Mouse (Mus musculus) hindbrain, embryonic 10.5 days (tissue): Measurements from ENCODE around the gene Mapk8ip1. TPM values are rescaled to one million over a fixed set of nuclear protein-coding genes. Genes with fewer than 3 reads are reported as not detected.

Source experiments
- DNase-seq: peaks from one replicate; pipeline ENCODE4 v3.0.0-alpha.2; 2017; ENCODE audit warnings: low spot score
- H3K27ac ChIP-seq: fragments of 300-500 bp; sonication (generic); 2 replicates; pipeline ENCODE4 v1.5.1; 2016; ENCODE audit warnings: mild to moderate bottlenecking, moderate library complexity
- H3K27me3 ChIP-seq: fragments of 300-500 bp; sonication (generic); 2 replicates; pipeline ENCODE4 v1.6.1; 2016; ENCODE audit warnings: mild to moderate bottlenecking; ENCODE audit not compliant: poor library complexity, insufficient read depth, severe bottlenecking
- H3K36me3 ChIP-seq: fragments of 300-500 bp; sonication (generic); 2 replicates; pipeline ENCODE4 v1.6.1; 2016; ENCODE audit warnings: mild to moderate bottlenecking, moderate library complexity
- H3K4me1 ChIP-seq: fragments of 300-500 bp; sonication (generic); replicated peaks from 2 replicates; pipeline ENCODE4 v1.6.1; 2016; ENCODE audit warnings: mild to moderate bottlenecking
- H3K4me3 ChIP-seq: fragments of 300-500 bp; sonication (generic); 2 replicates; pipeline ENCODE4 v1.5.1; 2016; ENCODE audit warnings: mild to moderate bottlenecking, moderate library complexity
- H3K9me3 ChIP-seq: fragments of 300-500 bp; sonication (generic); 2 replicates; pipeline ENCODE4 v1.6.1; 2016; ENCODE audit warnings: mild to moderate bottlenecking, moderate library complexity
- WGBS: fragments of 180-500 bp; shearing (Covaris S2); methylation state at CpG from one replicate; pipeline ENCODE4 v1.1.7; 2016; 5-methylcytosine and 5-hydroxymethylcytosine counted together
- polyA plus RNA-seq: library from polyadenylated mRNA; unstranded; fragments of >200 nt; fragmentation: Nextera tagmentation; extraction: Ambion mirVana; gene quantifications from 2 replicates; pipeline ENCODE4 v1.2.1, GENCODE M21; 2016

Mapk8ip1 gene
- polyA plus RNA-seq, 1 experiment from 2014 or later, result 75.5 TPM

GRCm38 (mm10) chr2:92360186-92360823 lies 40.8 kb downstream of the Mapk8ip1 start:
- peaks cover 94% of the 10 kb centered on the region for H3K36me3 ChIP-seq
- no peak for DNase-seq
- no peaks in the 10 kb centered on the region for H3K9me3 ChIP-seq
- no peaks in the 10 kb centered on the region for H3K27me3 ChIP-seq
- H3K4me1 ChIP-seq, result peaks cover 12% of the 10 kb centered on the region
- H3K27ac ChIP-seq, result no peak overlapping the region
- WGBS, result 63% methylated on average over 25 of the region's 25 CpGs
- no peak overlapping the region for H3K4me3 ChIP-seq

GRCm38 (mm10) chr2:92359301-92359700 lies 41.8 kb downstream of the Mapk8ip1 start:
- Histone ChIP-seq H3K27ac (no peak overlapping the region), H3K27me3 (no peaks in the 10 kb centered on the region), H3K9me3 (no peaks in the 10 kb centered on the region), H3K4me3 (no peak overlapping the region), H3K4me1 (peaks cover 14% of the 10 kb centered on the region), H3K36me3 (peaks cover 90% of the 10 kb centered on the region)
- DNase-seq, result no peak
- 96% methylated on average over 2 of the region's 2 CpGs for WGBS

DNA sequence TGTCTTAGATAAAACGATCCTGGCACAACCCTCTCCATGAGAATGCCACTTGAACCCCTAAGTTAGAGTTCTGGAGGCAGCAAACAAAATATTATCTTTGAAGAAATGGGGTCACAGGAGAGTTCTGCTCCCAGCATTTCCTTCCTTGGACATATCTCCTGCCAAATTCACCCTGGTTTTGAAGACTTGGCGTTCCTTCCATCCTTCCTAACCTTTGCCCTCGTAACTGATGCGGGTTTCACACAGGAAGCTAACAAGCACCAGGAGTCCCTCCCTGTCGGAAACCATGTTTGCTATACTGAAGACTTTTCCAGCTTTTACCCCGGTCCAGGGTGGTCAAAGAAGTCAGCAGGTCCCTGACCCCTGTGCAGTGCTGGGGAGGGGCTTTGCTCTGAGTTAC lies 46.8 kb downstream of the Mapk8ip1 start:
- no peaks in the 10 kb centered on the region for H3K27me3 ChIP-seq
- H3K27ac ChIP-seq, result no peak overlapping the region
- no peaks in the 10 kb centered on the region for H3K9me3 ChIP-seq
- 60% methylated on average over 6 of the region's 6 CpGs for WGBS
- H3K4me1 ChIP-seq, result peaks cover 22% of the 10 kb centered on the region; the same call in 1 of the 2 replicates
- no peak overlapping the region for H3K4me3 ChIP-seq
- no peak for DNase-seq
- H3K36me3 ChIP-seq, result peaks cover 93% of the 10 kb centered on the region

- no peak for DNase-seq
- 31% methylated on average over 5 of the region's 5 CpGs for WGBS
- Histone ChIP-seq H3K27me3 (no peaks in the 10 kb centered on the region), H3K27ac (no peak overlapping the region), H3K4me3 (no peak overlapping the region), H3K4me1 (peaks cover 22% of the 10 kb centered on the region; the same call in 1 of the 2 replicates), H3K36me3 (peaks cover 93% of the 10 kb centered on the region), H3K9me3 (no peaks in the 10 kb centered on the region)
Observed at GRCm38 (mm10) chr2:92353402-92353801, 47.7 kb downstream of the Mapk8ip1 start.

- no peaks in the 10 kb centered on the region for H3K27me3 ChIP-seq
- H3K4me1 ChIP-seq, result peaks cover 22% of the 10 kb centered on the region; the same call in 1 of the 2 replicates
- H3K27ac ChIP-seq, result no peak overlapping the region
- no peak for DNase-seq
- 71% methylated on average over 5 of the region's 5 CpGs for WGBS
- H3K9me3 ChIP-seq, result no peaks in the 10 kb centered on the region
- no peak overlapping the region for H3K4me3 ChIP-seq
- peaks cover 91% of the 10 kb centered on the region for H3K36me3 ChIP-seq
Observed at GRCm38 (mm10) chr2:92350686-92351085, 50.4 kb downstream of the Mapk8ip1 start.

- Histone ChIP-seq H3K9me3 (no peaks in the 10 kb centered on the region), H3K4me3 (no peak overlapping the region), H3K36me3 (peaks cover 91% of the 10 kb centered on the region), H3K4me1 (peaks cover 22% of the 10 kb centered on the region; the same call in 1 of the 2 replicates), H3K27ac (no peak overlapping the region), H3K27me3 (no peaks in the 10 kb centered on the region)
- 68% methylated on average over 6 of the region's 6 CpGs for WGBS
- DNase-seq, result no peak
Observed at GRCm38 (mm10) chr2:92349589-92350425, 51.3 kb downstream of the Mapk8ip1 start.

- Histone ChIP-seq H3K27ac (no peak overlapping the region), H3K4me3 (no peak overlapping the region), H3K9me3 (no peaks in the 10 kb centered on the region), H3K4me1 (peaks cover 8% of the 10 kb centered on the region; the same call in 1 of the 2 replicates), H3K36me3 (peaks cover 81% of the 10 kb centered on the region), H3K27me3 (no peaks in the 10 kb centered on the region)
- 92% methylated on average over 2 of the region's 2 CpGs for WGBS
- no peak for DNase-seq
Observed at GRCm38 (mm10) chr2:92347191-92347590, 53.9 kb downstream of the Mapk8ip1 start.

DNA sequence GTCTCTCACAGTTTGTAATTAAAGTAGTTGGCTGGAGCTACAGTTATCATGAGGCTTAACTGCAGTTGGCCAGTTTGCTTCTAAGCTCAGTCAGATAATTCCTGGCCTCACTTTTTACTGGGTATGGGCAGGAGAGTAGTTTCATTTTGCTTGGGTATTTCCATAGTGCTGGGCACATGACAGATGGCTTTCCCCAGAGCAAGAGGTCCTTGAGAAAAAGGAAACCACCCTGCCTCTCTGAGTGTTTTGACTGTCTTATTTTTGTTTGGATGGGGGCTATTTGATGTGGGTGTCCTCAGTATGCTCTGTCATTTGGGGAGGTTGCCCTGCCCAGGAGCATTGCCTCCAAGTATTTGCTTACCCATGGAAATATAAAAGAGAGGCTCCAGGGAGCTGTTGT lies 58.6 kb downstream of the Mapk8ip1 start:
- Histone ChIP-seq H3K4me3 (no peak overlapping the region), H3K36me3 (peaks cover 69% of the 10 kb centered on the region), H3K4me1 (no peaks in the 10 kb centered on the region), H3K9me3 (no peaks in the 10 kb centered on the region), H3K27ac (no peak overlapping the region), H3K27me3 (no peaks in the 10 kb centered on the region)
- no peak for DNase-seq

Other genes starting within 250 kb of the Mapk8ip1 start
- 26.0 and 30.1 TPM in 2 replicates for gene Pex16, start 26.6 kb downstream of the Mapk8ip1 start, polyA plus RNA-seq
- 7.8 and 12.5 TPM in 2 replicates for gene Large2, start 26.4 kb downstream of the Mapk8ip1 start, polyA plus RNA-seq
- 3.3 and 4.3 TPM in 2 replicates for gene 1700029I15Rik, start 18.7 kb downstream of the Mapk8ip1 start, polyA plus RNA-seq
- gene Cry2, start 32.8 kb upstream of the Mapk8ip1 start, polyA plus RNA-seq, result 26.0 and 31.7 TPM in 2 replicates
- gene Slc35c1, start 59.3 kb upstream of the Mapk8ip1 start, polyA plus RNA-seq, result 13.8 and 14.0 TPM in 2 replicates
- gene Chst1, start 198.4 kb upstream of the Mapk8ip1 start, polyA plus RNA-seq, result 3.9 and 5.0 TPM in 2 replicates